Mouse (Mus musculus) bone marrow, adult 2 months (tissue): ENCODE results near the gene Jak1. TPM values are rescaled to one million over a fixed set of nuclear protein-coding genes. Genes with fewer than 3 reads are reported as not detected.

Experiments used
- H3K27ac ChIP-seq: fragments of 200-500 bp; 2 replicates; pipeline ENCODE4 v1.5.1; 2012; ENCODE audit warnings: low read depth, mild to moderate bottlenecking, control low read depth, inconsistent platforms, low read length; ENCODE audit not compliant: control insufficient read depth, poor library complexity, insufficient read depth
- H3K4me1 ChIP-seq: fragments of 200-500 bp; 2 replicates; pipeline ENCODE4 v1.6.1; 2011; ENCODE audit warnings: low read length; ENCODE audit not compliant: control insufficient read depth, insufficient read depth
- H3K4me3 ChIP-seq: fragments of 200-500 bp; replicated peaks from 2 replicates; pipeline ENCODE3; 2011; ENCODE audit warnings: mild to moderate bottlenecking, low read depth, low read length, control low read depth; ENCODE audit not compliant: control insufficient read depth
- CTCF ChIP-seq: fragments of 200-500 bp; IDR thresholded peaks from 2 replicates; pipeline ENCODE4 v1.5.1; 2011; ENCODE audit warnings: low read length, control low read depth; ENCODE audit not compliant: control insufficient read depth, insufficient read depth
- POLR2A ChIP-seq: fragments of 200-500 bp; IDR thresholded peaks from 2 replicates; pipeline ENCODE4 v1.6.1; 2011; ENCODE audit warnings: low read depth, mild to moderate bottlenecking, control low read depth, low read length, borderline replicate concordance; ENCODE audit not compliant: control insufficient read depth
- WGBS: fragments of 180-500 bp; shearing (Covaris S2); methylation state at CpG from one replicate; pipeline ENCODE4 v1.1.7; 2018; 5-methylcytosine and 5-hydroxymethylcytosine counted together
- polyA plus RNA-seq: library from polyadenylated mRNA; stranded (reverse); fragments of >200 nt; gene quantifications from 2 replicates; pipeline ENCODE4 v1.2.4, GENCODE M21; 2011; ENCODE audit warnings: low replicate concordance; ENCODE audit not compliant: missing spikeins, insufficient read depth, insufficient read length

Jak1 gene
- polyA plus RNA-seq, 1 experiment = 44.7 TPM

DNA sequence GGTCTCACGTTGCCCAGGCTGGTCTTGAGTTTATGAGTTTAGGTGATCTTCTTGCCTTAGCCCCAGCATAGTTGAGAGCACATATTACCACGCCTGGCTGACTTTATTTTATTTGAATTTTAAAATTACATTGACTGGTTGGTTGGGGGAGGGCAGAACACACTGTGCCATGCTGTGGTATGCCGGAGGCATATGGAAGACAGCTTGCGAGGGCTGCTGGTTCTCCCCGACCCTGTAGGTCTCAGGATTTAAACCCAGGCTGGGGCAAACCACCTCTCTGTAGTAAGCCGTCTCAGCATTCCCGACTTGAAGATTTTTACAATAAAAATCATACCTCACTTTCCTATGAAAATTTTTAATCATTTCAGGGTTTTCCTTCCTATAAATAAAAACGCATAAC lies 130.1 kb downstream of the Jak1 start:
- H3K4me1 ChIP-seq = no peaks in the 10 kb centered on the region
- no peak overlapping the region for H3K4me3 ChIP-seq
- no peak for TF ChIP-seq CTCF
- no peak for TF ChIP-seq POLR2A
- H3K27ac ChIP-seq = no peak overlapping the region
- 83% methylated on average over 8 of the region's 8 CpGs for WGBS

DNA sequence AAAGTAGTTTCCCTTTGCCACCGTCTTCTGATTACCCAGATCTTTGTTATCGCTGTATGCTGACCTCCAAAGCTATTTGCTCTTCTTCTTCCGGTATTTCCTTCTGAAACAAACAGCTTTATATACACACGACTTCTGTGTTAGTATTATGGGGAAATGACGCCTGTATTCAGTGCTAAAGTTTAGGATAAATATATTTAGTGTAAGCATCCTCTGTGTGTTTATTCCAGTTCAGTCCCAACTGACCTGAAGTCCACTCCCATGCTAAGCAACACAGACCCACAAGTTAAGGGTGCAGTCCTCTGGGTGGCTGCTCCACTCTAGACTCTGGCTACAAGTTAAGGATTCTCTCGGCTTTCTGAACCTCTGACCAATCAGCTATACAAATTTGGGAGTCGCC lies 144.1 kb downstream of the Jak1 start:
- 85% methylated on average over 7 of the region's 7 CpGs for WGBS
- H3K4me3 ChIP-seq = no peak overlapping the region
- H3K27ac ChIP-seq = no peak overlapping the region
- no peaks in the 10 kb centered on the region for H3K4me1 ChIP-seq
- TF ChIP-seq CTCF (no peak), POLR2A (no peak)

DNA sequence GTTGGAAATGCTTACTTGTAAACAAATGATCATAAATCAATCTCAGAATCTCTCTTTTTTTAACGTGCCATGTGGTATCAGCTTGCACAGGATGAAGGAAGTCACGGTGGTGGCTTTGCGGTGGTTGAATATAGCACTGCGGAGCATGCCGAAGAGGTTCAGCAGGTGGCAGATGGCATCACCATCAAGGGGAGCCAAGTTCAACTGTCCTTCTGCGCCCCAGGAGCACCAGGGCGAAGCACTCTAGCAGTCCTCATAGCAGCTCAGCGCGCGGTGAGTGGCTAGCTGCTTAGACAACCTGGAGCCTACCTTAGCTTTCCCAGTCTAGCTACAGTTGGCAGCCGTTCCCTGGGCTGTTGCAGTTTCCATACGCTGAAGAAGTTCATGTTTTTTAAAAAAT lies 158.0 kb downstream of the Jak1 start:
- Histone ChIP-seq H3K4me3 (no peak overlapping the region), H3K27ac (no peak overlapping the region), H3K4me1 (no peaks in the 10 kb centered on the region)
- 78% methylated on average over 12 of the region's 12 CpGs for WGBS
- TF ChIP-seq POLR2A = no peak
- no peak for TF ChIP-seq CTCF

Other genes with a start within 250 kb of the Jak1 start
- not detected in 2 replicates for gene Gm10577, start 244.6 kb downstream of the Jak1 start, polyA plus RNA-seq
- gene Raver2, start 196.3 kb downstream of the Jak1 start, polyA plus RNA-seq = 0.56 TPM in 1 of 2 replicates, not detected in the other
- gene Ak4, start 154.0 kb upstream of the Jak1 start, polyA plus RNA-seq = 2.4 TPM in 1 of 2 replicates, not detected in the other
- 1.6 and 2.7 TPM in 2 replicates for gene Dnajc6, start 231.4 kb upstream of the Jak1 start, polyA plus RNA-seq